Mouse (Mus musculus) neutrophil, adult 5-6 weeks (primary cell): ENCODE results near the gene Rcor3. TPM values are rescaled to one million over a fixed set of nuclear protein-coding genes. Genes with fewer than 3 reads are reported as not detected.

ENCODE experiments used
- ATAC-seq: fragments of 151-379, 151-347 bp; 2 replicates; pipeline ENCODE4 v1.8.0; 2017; ENCODE audit warnings: mild to moderate bottlenecking, moderate TSS enrichment; ENCODE audit not compliant: insufficient number of reproducible peaks, poor library complexity, low FRiP score, severe bottlenecking; ENCODE audit errors: extremely low read depth
- total RNA-seq: library from RNA; stranded (forward); fragments of 200-1000 nt; gene quantifications from 2 replicates; pipeline ENCODE4 v1.2.3, GENCODE M21; 2017

The Rcor3 gene
- total RNA-seq = 22.5 and 25.5 TPM in 2 replicates

- peak; percentile 62 for ATAC-seq
These were observed at the start of gene Rcor3 for GRCm38 (mm10) chr1:192137926-192138910. TSS of gene Rcor3 (minus strand) at chr1:192138062.

GRCm38 (mm10) chr1:192181696-192182257 lies 43.9 kb upstream of the Rcor3 start:
- ATAC-seq = no peak

- no peak for ATAC-seq
These were observed 42.0 kb upstream of the Rcor3 start for GRCm38 (mm10) chr1:192179877-192180276.

- ATAC-seq = no peak
These were observed 33.6 kb upstream of the Rcor3 start for GRCm38 (mm10) chr1:192171477-192171876.

- no peak for ATAC-seq
These were observed 13.3 kb upstream of the Rcor3 start for GRCm38 (mm10) chr1:192151179-192151578.

- no peak for ATAC-seq
These were observed 2.5 kb upstream of the Rcor3 start for GRCm38 (mm10) chr1:192140313-192140712.

GRCm38 (mm10) chr1:192137291-192137925 lies 454 bp downstream of the Rcor3 start:
- ATAC-seq = no peak

- peak; percentile 41 for ATAC-seq
These were observed 1.1 kb downstream of the Rcor3 start for GRCm38 (mm10) chr1:192136561-192137290.

- ATAC-seq = no peak
These were observed 7.7 kb downstream of the Rcor3 start for GRCm38 (mm10) chr1:192130202-192130601.

GRCm38 (mm10) chr1:192128343-192128742 lies 9.5 kb downstream of the Rcor3 start:
- ATAC-seq = no peak

GRCm38 (mm10) chr1:192125761-192126160 lies 12.1 kb downstream of the Rcor3 start:
- ATAC-seq = no peak

- ATAC-seq = no peak
These were observed 21.6 kb downstream of the Rcor3 start for GRCm38 (mm10) chr1:192116262-192116661.

GRCm38 (mm10) chr1:192115378-192115777 lies 22.5 kb downstream of the Rcor3 start:
- ATAC-seq = no peak

GRCm38 (mm10) chr1:192109169-192109568 lies 28.7 kb downstream of the Rcor3 start:
- no peak for ATAC-seq

GRCm38 (mm10) chr1:192107352-192107751 lies 30.5 kb downstream of the Rcor3 start:
- ATAC-seq = peak; percentile 87

GRCm38 (mm10) chr1:192105902-192106389 lies 31.9 kb downstream of the Rcor3 start:
- no peak for ATAC-seq

GRCm38 (mm10) chr1:192104021-192104420 lies 33.8 kb downstream of the Rcor3 start:
- no peak for ATAC-seq

GRCm38 (mm10) chr1:192103176-192103575 lies 34.7 kb downstream of the Rcor3 start:
- no peak for ATAC-seq

- ATAC-seq = no peak
These were observed 36.5 kb downstream of the Rcor3 start for GRCm38 (mm10) chr1:192101359-192101758.
